Mouse (Mus musculus): ENCODE measurements around the gene Pak6.

- no peak for TF ChIP-seq POLR2A (IDR thresholded peaks at IDR 0.05; ENCODE audit: insufficient read depth, low read depth, low read length)
- TF ChIP-seq CTCF (IDR thresholded peaks at IDR 0.05; ENCODE audit: insufficient read depth, low read depth, low read length): no peak
These were observed 50.5 kb downstream of the Pak6 start for GRCm38 (mm10) chr2:118713631-118714030.
